Mouse (Mus musculus): ENCODE data around the gene Tmem120a. TPM values are rescaled to one million over a fixed set of nuclear protein-coding genes. Genes with fewer than 3 reads are reported as not detected.
A peak's percentile ranks its signal among the peaks of the same experiment; 100 is the strongest.

Tmem120a gene
- polyA plus RNA-seq (2014; fragmentation: Nextera tagmentation; extraction: Ambion mirVana): 76.8 and 79.8 TPM in 2 replicates

- DNase-seq (peak; percentile 95), ATAC-seq (ENCODE audit: low FRiP score, low TSS enrichment) (peak; percentile 93)
- peak within 1 kb of the TSS; percentile 89 for H3K4me3 ChIP-seq (replicated peaks; ENCODE audit: low read depth, low read length)
- WGBS: under 1% methylated on average over 60 of the region's 60 CpGs
- peaks cover 21% of the 10 kb centered on the region for H3K36me3 ChIP-seq (ENCODE audit: control insufficient read depth, insufficient read depth, low read length)
- H3K9me3 ChIP-seq (ENCODE audit: control insufficient read depth, low read length): peaks cover 6% of the 10 kb centered on the region; the same call in 1 of the 2 replicates
- peak within 1 kb of the TSS; percentile 86 for H3K4me2 ChIP-seq (ENCODE audit: low read length)
- H3K4me1 ChIP-seq (ENCODE audit: control insufficient read depth, insufficient read depth, low read length): peaks cover 8% of the 10 kb centered on the region; the same call in 1 of the 2 replicates
- peak within 1 kb of the TSS; percentile 52 for H3K27ac ChIP-seq (replicated peaks; ENCODE audit: low read depth, low read length)
- no peaks in the 10 kb centered on the region for H3K27me3 ChIP-seq (ENCODE audit: control insufficient read depth, insufficient read depth, low read length)
- H3K9ac ChIP-seq (replicated peaks; ENCODE audit: low read length): peak within 1 kb of the TSS; percentile 86
Observed at GRCm38 (mm10) chr5:135743741-135744609, at the start of gene Tmem120a. Gene Tmem120a, minus strand, starts transcription at chr5:135744448.

- Histone ChIP-seq H3K4me2 (ENCODE audit: low read length) (no peak overlapping the region), H3K9ac (replicated peaks; ENCODE audit: low read length) (no peak overlapping the region), H3K4me1 (ENCODE audit: control insufficient read depth, insufficient read depth, low read length) (peaks cover 12% of the 10 kb centered on the region), H3K27me3 (ENCODE audit: control insufficient read depth, insufficient read depth, low read length) (no peaks in the 10 kb centered on the region), H3K9me3 (ENCODE audit: control insufficient read depth, low read length) (no peaks in the 10 kb centered on the region), H3K27ac (replicated peaks; ENCODE audit: low read depth, low read length) (no peak overlapping the region), H3K4me3 (replicated peaks; ENCODE audit: low read depth, low read length) (no peak overlapping the region), H3K36me3 (ENCODE audit: control insufficient read depth, insufficient read depth, low read length) (peaks cover 62% of the 10 kb centered on the region)
- WGBS: 98% methylated on average over 4 of the region's 4 CpGs
- ATAC-seq (ENCODE audit: low FRiP score, low TSS enrichment): no peak
- no peak for DNase-seq
Observed at GRCm38 (mm10) chr5:135782901-135783300, 38.7 kb upstream of the Tmem120a start.

DNA sequence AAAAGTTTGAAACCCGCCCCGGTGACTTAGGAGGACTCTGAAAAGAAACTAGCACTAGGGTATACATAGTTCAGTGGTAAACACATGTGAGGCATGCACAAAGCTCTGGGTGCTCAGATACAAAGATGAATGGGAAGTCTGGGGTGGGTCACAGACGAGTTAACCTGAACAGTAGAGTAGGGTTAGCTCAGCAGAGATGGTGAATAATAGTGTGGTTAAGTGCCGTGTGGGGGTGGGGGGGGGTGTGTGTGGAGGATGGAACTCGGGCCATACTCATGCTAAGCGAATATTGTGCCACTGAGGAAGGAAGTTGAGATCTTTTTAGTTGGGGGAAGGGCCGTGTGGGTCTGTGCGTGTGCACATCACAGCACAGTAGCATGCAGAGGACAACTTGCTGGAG, 36.1 kb upstream of the Tmem120a start:
- Histone ChIP-seq H3K9me3 (ENCODE audit: control insufficient read depth, low read length) (no peaks in the 10 kb centered on the region), H3K9ac (replicated peaks; ENCODE audit: low read length) (no peak overlapping the region), H3K4me3 (replicated peaks; ENCODE audit: low read depth, low read length) (no peak overlapping the region), H3K27ac (replicated peaks; ENCODE audit: low read depth, low read length) (no peak overlapping the region), H3K4me1 (ENCODE audit: control insufficient read depth, insufficient read depth, low read length) (peaks cover 18% of the 10 kb centered on the region), H3K36me3 (ENCODE audit: control insufficient read depth, insufficient read depth, low read length) (peaks cover 36% of the 10 kb centered on the region), H3K27me3 (ENCODE audit: control insufficient read depth, insufficient read depth, low read length) (no peaks in the 10 kb centered on the region), H3K4me2 (ENCODE audit: low read length) (peak overlapping the region; percentile 66; the same call in 1 of the 2 replicates)
- DNase-seq (no peak), ATAC-seq (ENCODE audit: low FRiP score, low TSS enrichment) (no peak)
- WGBS: 78% methylated on average over 8 of the region's 8 CpGs

DNA sequence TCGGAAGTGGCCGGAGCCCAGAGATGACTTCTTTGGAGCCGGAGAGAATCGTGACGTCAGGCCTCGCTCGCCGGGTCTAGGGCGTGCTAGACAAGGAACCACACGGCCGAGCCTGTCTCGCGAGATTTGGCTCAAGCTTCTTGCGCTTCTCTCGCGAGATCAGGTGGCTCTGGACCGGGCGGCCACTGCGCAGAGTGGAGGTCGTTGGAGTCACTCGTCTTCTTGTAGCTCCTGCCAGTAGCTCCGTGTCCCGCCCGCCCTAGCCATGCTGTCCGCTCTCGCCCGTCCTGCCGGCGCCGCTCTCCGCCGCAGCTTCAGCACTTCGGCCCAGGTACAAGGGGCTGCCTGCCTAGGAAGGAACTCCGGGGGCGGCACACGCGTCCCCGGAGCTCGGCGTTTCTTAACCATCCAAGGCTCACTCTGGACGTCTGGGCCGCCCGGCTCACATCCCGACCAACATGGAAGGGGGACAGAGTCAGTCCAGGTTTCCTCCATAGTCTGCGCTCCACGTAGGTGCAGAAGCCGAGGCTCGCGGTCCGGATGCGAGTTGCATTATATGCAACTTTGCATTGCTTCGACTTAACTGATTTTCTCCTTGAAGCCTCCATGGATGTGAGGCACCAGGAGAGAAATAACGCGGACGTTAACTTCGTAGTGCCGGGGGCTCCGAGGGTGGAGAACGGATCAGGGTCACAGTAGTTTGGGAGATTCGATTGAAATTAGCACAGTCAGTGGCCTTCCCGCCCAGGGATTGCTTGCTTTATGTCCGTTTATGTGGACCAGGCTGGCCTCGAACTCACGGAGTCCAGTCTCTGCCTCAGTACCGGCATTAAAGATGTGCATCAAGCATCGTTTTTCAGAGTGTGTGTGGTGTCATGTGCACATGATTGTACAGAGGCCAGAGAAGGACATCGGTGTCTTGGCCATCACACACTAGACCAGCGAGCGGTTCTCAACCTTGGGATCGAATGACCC, 34.5 kb upstream of the Tmem120a start, which contains the start of gene Mdh2:
Mdh2 (plus strand) TSS at position 10 of the 975 bp plus-strand sequence.
- DNase-seq: peak; percentile 100
- Histone ChIP-seq H3K27ac (replicated peaks; ENCODE audit: low read depth, low read length) (peak within 1 kb of the TSS; percentile 93), H3K36me3 (ENCODE audit: control insufficient read depth, insufficient read depth, low read length) (peaks cover 20% of the 10 kb centered on the region), H3K9ac (replicated peaks; ENCODE audit: low read length) (peak within 1 kb of the TSS; percentile 93), H3K4me3 (replicated peaks; ENCODE audit: low read depth, low read length) (peak within 1 kb of the TSS; percentile 83), H3K4me2 (ENCODE audit: low read length) (peak within 1 kb of the TSS; percentile 76), H3K4me1 (ENCODE audit: control insufficient read depth, insufficient read depth, low read length) (peaks cover 18% of the 10 kb centered on the region), H3K9me3 (ENCODE audit: control insufficient read depth, low read length) (no peaks in the 10 kb centered on the region), H3K27me3 (ENCODE audit: control insufficient read depth, insufficient read depth, low read length) (no peaks in the 10 kb centered on the region)
- WGBS: 1% methylated on average over 70 of the region's 70 CpGs
- peak; percentile 97 for ATAC-seq (ENCODE audit: low FRiP score, low TSS enrichment)

- no peaks in the 10 kb centered on the region for H3K9me3 ChIP-seq (ENCODE audit: control insufficient read depth, low read length)
- H3K9ac ChIP-seq (replicated peaks; ENCODE audit: low read length): peak within 1 kb of the TSS; percentile 93
- under 1% methylated on average over 45 of the region's 45 CpGs for WGBS
- peak within 1 kb of the TSS; percentile 93 for H3K27ac ChIP-seq (replicated peaks; ENCODE audit: low read depth, low read length)
- peak; percentile 71 for DNase-seq
- H3K36me3 ChIP-seq (ENCODE audit: control insufficient read depth, insufficient read depth, low read length): peaks cover 12% of the 10 kb centered on the region
- peak within 1 kb of the TSS; percentile 76 for H3K4me2 ChIP-seq (ENCODE audit: low read length)
- peak within 1 kb of the TSS; percentile 83 for H3K4me3 ChIP-seq (replicated peaks; ENCODE audit: low read depth, low read length)
- H3K4me1 ChIP-seq (ENCODE audit: control insufficient read depth, insufficient read depth, low read length): peaks cover 18% of the 10 kb centered on the region
- ATAC-seq (ENCODE audit: low FRiP score, low TSS enrichment): no peak; the same call in 1 of the 2 replicates
- no peaks in the 10 kb centered on the region for H3K27me3 ChIP-seq (ENCODE audit: control insufficient read depth, insufficient read depth, low read length)
Observed at GRCm38 (mm10) chr5:135777796-135778470, 33.7 kb upstream of the Tmem120a start, which contains the start of gene Styxl1. Gene Styxl1, minus strand, starts transcription at chr5:135778385.

DNA sequence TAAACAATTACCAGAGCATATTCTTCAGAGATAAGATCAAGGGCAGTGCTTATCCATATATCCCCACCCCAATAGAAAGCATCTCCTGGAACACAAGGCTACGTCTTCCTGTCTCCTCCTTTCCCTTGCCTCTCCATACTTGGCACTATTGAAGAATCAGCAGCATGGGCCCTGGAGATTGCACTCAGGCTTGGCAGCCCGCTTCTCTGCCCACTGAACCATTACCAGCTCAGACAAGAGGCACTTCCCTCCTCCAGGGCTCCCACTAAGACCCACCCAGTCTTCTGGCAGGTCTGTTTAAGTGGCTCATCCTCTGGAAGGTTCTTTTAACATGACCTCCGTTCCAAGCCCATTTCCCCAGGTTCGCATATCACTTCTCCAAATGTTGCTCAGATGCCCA, 32.3 kb upstream of the Tmem120a start:
- Histone ChIP-seq H3K27ac (replicated peaks; ENCODE audit: low read depth, low read length) (no peak overlapping the region), H3K9me3 (ENCODE audit: control insufficient read depth, low read length) (no peaks in the 10 kb centered on the region), H3K36me3 (ENCODE audit: control insufficient read depth, insufficient read depth, low read length) (peaks cover under 1% of the 10 kb centered on the region), H3K27me3 (ENCODE audit: control insufficient read depth, insufficient read depth, low read length) (no peaks in the 10 kb centered on the region), H3K4me1 (ENCODE audit: control insufficient read depth, insufficient read depth, low read length) (peaks cover 18% of the 10 kb centered on the region), H3K9ac (replicated peaks; ENCODE audit: low read length) (no peak overlapping the region), H3K4me2 (ENCODE audit: low read length) (no peak overlapping the region), H3K4me3 (replicated peaks; ENCODE audit: low read depth, low read length) (no peak overlapping the region)
- 68% methylated on average over 4 of the region's 4 CpGs for WGBS
- ATAC-seq (ENCODE audit: low FRiP score, low TSS enrichment): no peak
- DNase-seq: no peak

GRCm38 (mm10) chr5:135772519-135772918, 28.3 kb upstream of the Tmem120a start:
- WGBS: 68% methylated on average over 3 of the region's 3 CpGs
- Histone ChIP-seq H3K4me3 (replicated peaks; ENCODE audit: low read depth, low read length) (no peak overlapping the region), H3K4me1 (ENCODE audit: control insufficient read depth, insufficient read depth, low read length) (peaks cover 4% of the 10 kb centered on the region; the same call in 1 of the 2 replicates), H3K9ac (replicated peaks; ENCODE audit: low read length) (no peak overlapping the region), H3K4me2 (ENCODE audit: low read length) (no peak overlapping the region), H3K36me3 (ENCODE audit: control insufficient read depth, insufficient read depth, low read length) (no peaks in the 10 kb centered on the region), H3K27me3 (ENCODE audit: control insufficient read depth, insufficient read depth, low read length) (no peaks in the 10 kb centered on the region), H3K9me3 (ENCODE audit: control insufficient read depth, low read length) (no peaks in the 10 kb centered on the region), H3K27ac (replicated peaks; ENCODE audit: low read depth, low read length) (no peak overlapping the region)
- DNase-seq: no peak
- no peak for ATAC-seq (ENCODE audit: low FRiP score, low TSS enrichment)

DNA sequence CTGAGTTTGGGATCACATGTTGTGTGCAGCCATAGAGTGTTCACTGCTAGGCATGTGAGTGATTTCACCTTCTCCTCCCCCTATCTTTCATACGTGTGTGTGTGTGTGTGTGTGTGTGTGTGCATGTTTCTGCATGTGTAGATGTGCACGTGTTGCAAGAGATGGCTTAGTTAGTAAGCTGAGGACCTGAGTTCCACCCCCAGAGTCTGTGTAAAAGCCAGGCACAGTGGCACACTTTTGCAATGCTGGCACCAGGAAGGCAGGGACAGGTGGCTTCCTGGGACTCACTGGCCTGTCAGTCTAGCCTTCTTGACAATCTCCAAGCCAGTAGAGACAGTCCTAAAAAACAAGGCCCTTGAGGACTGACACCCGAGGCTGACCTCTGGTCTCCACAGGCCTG, 20.7 kb upstream of the Tmem120a start:
- Histone ChIP-seq H3K36me3 (ENCODE audit: control insufficient read depth, insufficient read depth, low read length) (no peaks in the 10 kb centered on the region), H3K4me2 (ENCODE audit: low read length) (no peak overlapping the region), H3K4me3 (replicated peaks; ENCODE audit: low read depth, low read length) (no peak overlapping the region), H3K9ac (replicated peaks; ENCODE audit: low read length) (no peak overlapping the region), H3K4me1 (ENCODE audit: control insufficient read depth, insufficient read depth, low read length) (no peaks in the 10 kb centered on the region), H3K27ac (replicated peaks; ENCODE audit: low read depth, low read length) (no peak overlapping the region), H3K9me3 (ENCODE audit: control insufficient read depth, low read length) (no peaks in the 10 kb centered on the region), H3K27me3 (ENCODE audit: control insufficient read depth, insufficient read depth, low read length) (no peaks in the 10 kb centered on the region)
- no peak for ATAC-seq (ENCODE audit: low FRiP score, low TSS enrichment)
- 65% methylated on average over 3 of the region's 3 CpGs for WGBS
- DNase-seq: no peak
